Mouse (Mus musculus) CH12F3 (cell line): ENCODE data around the gene Arg2.
"Not testable (repeated sequence)": the region's sequence is repeated elsewhere in the genome, so short reads cannot be mapped to it uniquely, and the experiment has no call there.

Source experiments
- in situ Hi-C: fragments of 300-500 bp; cut with MboI; formaldehyde crosslinking; loops from 2 replicates; pipeline ENCODE4 v1.14.3; 2020; ENCODE audit warnings: low sequenced_read_pairs

Gene Arg2

DNA sequence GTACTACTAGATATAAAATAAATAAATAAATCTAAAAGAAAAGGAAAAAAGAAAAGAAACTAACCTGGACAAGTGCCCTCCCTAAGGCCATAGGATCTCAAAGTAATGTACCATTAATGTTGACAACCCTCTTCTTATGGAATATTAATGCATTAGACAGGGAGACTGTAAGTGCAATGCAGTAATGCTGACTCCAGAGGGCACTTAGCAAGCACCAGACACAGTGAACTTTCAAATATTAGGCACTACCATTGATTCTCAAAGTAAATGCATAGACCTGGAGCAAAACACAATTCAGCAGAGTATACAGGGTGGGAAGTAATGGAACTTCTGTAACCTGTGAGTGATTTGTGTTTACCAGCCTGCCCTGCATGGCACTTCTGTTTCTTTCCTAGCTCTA is 38.6 kb downstream of the Arg2 start:
- in situ Hi-C loops, result no loop called here

DNA sequence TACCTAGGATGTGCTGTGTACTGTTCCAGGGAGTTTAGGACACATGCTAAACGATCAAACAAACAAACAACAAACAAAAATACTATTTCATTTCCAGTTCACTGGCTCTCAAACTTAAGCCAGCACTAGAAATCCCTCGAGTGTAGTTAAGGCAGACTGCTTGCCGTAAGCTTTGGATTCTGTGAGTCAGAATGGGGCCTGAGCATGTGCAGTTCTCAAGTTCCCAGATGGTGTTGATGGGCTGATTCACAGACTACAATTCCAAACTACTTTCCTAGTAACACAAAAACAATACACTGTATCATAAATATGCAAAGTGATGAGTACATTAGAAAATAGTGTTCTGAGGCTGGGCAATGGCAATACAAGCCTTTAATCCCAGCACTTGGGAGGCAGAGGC is 39.8 kb downstream of the Arg2 start:
- in situ Hi-C loops, result no loop called here

DNA sequence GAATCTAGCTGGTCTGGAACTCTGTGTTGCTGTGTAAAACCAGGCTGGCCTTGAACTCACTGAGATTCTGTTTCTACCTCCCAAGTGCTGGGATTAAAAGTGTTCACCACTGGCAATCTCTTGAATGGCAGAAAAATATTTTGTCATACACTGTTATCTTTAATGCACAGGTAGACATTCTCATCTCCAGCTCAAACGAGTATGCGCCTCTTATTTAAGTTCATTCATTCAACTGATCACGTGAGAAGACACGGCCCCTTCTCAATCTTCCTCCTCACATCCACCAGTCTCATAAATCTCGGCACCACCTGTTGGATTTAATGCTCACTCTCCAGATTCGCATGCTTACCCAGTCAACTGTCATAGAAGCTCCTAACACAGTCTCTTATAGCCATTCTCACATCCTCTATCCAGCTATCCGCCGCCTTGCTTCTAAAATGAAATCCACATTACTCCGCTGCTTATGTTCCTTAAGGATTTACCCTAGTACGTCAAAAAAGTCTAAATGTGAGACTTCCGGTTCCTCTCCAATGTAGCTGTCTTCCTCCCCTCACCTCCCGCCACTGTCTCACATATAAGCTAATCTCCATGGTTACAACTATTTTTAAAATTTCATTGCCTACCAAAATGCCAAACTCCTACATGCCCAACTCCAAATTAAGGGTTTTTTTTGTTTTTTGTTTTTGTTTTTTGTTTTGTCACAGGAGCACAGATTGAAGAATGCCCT is 40.9 kb downstream of the Arg2 start:
- in situ Hi-C loops, result no loop called here

DNA sequence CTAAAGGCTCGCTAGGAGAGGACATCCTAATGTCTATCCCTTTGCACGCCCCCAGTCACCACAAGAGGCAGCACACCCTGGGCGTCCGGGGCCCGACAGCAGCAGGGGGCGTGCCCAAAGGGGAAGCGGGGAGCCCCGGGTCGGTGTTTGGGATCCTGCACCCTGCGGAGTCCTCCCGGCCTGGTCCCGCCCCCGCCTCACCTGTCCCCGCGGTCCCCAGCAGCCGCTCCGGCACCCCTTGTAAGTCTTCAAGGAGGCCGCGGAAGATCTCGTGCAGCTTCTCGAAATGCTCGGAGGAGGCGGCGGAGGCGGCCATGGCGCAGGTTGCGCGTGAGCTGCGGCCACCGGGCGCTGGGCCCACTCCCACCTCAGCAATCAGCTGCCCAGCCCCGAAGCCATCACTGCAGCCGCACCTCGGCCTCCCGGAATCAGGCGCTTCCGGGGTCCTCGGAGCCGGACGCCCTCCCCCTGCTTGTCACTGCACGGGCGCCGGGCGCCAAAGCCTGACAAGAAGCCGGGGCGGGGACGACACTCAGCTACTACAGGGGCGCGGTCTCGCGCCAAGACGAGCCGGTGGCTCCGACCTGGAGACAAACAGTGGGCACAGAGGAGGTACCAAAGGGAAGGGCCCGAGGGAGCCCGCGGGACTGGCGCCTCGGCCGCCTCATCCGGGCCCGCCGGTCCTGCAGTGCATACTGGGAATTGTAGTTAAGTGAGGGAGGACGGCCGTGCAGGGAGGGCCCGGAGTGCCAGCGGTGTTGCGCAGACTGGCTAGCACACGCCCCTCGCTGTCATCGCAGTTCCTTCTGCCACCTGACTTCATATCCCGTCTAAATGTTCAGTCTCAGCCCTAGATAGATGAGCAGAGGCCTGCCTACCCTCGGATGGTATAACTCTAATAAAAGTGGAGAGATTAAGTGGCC is 41.7 kb downstream of the Arg2 start, which contains the start of gene Vti1b:
Gene Vti1b (minus strand): TSS at position 649 of the 923 bp plus-strand sequence.
- in situ Hi-C loops, result no loop called here

DNA sequence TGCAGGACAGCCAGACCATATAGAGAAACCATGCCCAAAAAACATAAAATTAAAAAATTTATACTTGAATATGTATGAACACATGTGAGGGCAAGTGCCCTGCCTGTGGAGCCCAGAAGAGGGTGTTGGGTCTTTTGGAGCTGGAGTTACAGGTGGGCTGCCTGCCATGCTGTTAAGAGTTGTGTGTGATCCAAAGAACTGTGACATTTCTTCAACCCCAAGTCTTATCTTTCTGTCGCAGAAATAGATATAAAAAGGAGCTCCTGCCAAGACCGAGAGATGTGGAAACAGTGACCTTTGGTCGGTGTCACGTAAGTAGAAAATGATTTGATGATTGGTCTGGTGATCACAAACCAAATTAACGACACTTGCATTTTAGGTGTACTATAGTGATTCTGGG is 43.1 kb downstream of the Arg2 start:
- in situ Hi-C loops, result no loop called here

DNA sequence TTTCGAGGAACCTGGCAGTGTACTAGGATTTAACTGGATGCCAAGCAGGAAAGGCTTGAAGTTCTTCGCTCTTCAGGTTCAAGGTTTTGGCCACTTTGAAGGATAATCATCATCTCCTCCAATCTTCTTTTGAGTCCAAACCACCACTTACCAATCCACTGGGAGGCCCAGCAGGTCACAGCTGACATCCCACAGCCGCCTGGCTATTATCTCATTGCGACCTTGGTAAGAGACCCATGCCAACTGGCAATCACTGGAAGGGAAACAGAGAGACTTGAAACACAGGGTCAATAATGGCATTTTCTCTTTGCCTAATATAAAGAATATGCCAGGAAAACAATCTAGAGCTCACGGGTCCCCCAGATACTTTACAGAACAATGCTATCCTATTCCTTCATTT is 45.4 kb downstream of the Arg2 start:
- in situ Hi-C loops, result no loop called here

DNA sequence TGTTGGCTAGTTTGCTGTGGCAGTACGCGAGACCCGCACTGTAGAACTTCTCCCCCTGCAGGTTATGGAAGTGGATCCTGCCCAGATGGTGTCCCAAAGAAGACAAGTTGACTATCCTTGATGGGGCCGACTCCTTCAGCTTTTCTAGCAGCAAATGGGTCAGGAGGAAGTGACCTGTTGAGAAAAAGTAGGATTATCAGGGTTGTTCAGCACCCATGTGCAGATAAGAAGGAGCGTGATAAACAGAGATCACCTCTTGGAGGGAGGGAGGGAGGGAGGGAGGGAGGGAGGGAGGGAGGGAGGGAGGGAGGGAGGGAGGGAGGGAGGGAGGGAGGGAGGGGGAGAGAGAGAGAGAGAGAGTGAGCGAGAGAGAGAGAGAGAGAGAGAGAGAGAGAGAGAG is 54.6 kb downstream of the Arg2 start:
- in situ Hi-C loops, result not testable (repeated sequence)

DNA sequence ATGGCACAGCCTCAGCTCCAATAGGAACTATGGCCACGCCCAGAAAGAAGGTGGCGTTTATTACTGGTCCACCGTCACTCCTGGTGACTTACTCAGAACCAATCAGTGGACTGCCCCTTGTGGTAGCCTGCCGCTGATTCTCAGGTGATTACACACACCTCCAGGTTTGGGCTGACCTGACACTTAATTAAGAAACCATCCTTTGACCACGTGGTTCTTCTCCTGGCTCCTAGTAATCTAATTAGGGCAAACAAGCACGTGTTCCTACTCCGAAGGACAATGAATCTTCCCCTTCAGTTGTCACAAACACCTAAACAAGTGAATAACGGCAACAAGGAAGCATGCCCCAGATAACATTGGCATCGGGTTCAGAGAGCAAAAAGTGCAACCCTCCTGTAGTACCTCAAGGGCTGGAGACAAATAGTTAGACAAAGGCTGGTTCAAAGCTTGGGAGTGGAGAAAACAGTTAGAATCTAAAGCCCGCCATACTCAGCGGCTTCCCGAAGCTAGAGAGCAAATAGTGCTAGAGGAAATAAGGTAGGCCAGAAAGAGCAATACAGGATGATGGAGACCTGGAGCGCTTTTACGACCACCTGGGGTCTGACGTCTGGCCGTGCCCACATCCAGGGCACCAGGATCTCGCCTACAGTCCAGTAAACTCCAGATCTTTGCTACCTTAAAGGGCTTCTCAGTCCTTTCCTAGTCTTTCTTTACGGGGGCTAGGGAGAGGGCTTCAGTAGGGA is 60.5 kb downstream of the Arg2 start:
- in situ Hi-C loops, result no loop called here

DNA sequence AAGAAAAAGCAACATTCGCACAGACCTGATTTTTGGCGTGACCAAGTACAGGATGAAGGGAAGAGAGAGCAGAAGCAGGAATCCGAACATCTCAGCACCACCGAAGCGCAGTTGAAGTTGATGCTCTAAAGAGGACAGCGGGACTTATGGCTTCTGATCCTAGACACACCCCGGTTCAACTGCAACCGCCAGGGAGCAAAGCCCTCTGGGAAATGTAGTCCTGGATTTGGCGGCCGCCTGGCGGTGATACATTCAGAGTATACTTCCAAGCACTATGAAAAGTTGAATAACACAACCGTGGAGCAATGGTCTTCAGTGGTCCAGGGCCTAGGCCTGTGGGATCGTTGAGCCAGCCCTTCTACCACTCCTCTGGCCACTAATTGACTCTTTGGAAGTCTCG is 61.1 kb downstream of the Arg2 start:
- in situ Hi-C loops, result no loop called here

DNA sequence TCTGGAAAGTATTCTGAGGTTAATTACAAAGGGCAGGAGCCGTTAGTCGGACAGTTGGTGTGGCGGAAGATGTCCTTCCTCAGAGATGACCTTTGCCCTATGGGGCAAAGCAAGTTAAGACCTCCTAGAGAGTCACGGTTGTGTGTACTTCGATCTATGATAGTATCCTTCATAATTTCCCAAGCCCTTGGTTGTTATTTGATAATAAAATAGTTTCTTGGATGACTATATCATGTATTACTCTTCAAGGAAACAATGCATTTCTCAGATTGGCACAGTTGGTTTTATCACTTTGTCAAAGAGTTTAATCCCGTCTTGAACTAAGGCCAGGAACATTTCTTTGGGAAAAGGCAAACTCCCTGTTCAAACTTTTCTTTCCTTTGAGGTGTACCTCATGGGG is 61.6 kb downstream of the Arg2 start, which contains the start of gene Rdh11:
Gene Rdh11 (minus strand): TSS at position 101 of the 400 bp plus-strand sequence.
- in situ Hi-C loops, result no loop called here

DNA sequence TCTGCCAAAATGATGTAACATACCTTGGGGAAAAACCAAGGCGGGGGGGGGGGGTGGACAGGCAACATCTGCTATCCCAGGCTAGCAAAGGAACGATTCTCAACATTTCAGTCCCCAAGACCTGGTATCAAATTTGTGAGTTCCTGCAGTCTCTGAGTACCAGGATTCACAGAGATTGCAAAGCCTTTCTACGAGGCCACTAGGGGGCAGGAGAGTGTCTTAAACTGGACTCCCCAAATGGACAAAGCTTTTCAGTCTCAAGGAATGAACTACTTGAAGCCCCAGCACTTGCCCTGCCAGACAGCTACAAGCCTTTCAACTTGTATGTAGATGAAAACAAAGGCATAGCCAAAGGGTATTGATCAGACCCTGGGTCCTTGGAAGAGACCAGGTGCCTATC is 62.9 kb downstream of the Arg2 start:
- in situ Hi-C loops, result no loop called here

DNA sequence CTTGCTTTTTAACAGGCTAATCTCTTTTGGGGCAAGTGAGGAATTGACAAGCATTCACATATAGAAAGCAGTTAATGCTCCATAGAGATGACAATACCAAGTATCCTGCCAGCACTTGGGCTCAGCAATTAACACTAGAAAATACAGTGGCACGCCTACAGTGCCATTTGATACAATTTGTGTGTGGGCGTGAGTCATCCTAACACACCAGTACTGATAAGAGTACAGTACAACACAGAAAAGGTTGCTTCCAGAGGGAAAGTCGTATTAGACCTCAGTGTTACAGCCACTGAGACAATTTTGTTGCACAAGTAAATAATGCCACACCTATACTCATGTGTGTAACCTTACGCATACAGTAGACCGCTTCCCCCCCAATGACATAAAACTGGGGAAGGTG is 66.5 kb downstream of the Arg2 start:
- in situ Hi-C loops, result no loop called here

DNA sequence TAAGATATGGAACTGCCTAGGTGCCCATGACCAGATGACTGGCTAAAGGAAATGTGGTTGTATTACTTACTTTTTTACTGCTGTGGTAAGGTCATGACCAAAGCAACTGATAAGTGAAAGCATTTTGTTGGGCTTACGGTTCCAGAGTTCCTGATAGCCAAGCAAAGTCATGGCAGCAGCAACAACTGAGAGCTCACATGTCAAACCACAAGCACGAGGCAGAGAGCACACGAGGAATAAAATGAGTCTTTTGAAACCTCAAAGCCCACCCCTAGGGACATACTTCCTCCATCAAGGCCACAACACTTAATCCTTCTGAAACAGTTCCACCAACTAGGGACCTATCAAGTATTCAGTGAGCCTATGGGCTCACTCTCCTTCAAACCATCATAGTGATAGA is 71.3 kb downstream of the Arg2 start:
- in situ Hi-C loops, result no loop called here
